Mouse (Mus musculus) gonadal fat pad, adult 2 months (tissue): ENCODE measurements around the gene Gm8127. TPM values are rescaled to one million over a fixed set of nuclear protein-coding genes. Genes with fewer than 3 reads are reported as not detected.
"Not testable (repeated sequence)": the region's sequence is repeated elsewhere in the genome, so short reads cannot be mapped to it uniquely, and the experiment has no call there.

ENCODE experiments used
- DNase-seq: peaks from one replicate; pipeline ENCODE4 v3.0.0-alpha.2; 2012; ENCODE audit warnings: low read depth
- polyA plus RNA-seq: library from polyadenylated mRNA; depleted of rRNA; stranded (reverse); fragments of >200 nt; gene quantifications from 2 replicates; pipeline ENCODE4 v1.2.3, GENCODE M21; 2012; rRNA removed

Gene Gm8127
- polyA plus RNA-seq, result not detected in 2 replicates

GRCm38 (mm10) chr14:43293503-43293902 is at the start of gene Gm8127:
Gm8127 (minus strand) TSS chr14:43293832.
- not testable (repeated sequence) for DNase-seq

GRCm38 (mm10) chr14:43337646-43338045 is 44.0 kb upstream of the Gm8127 start:
- DNase-seq, result not testable (repeated sequence)

GRCm38 (mm10) chr14:43331362-43331880 is 37.8 kb upstream of the Gm8127 start:
- not testable (repeated sequence) for DNase-seq

- not testable (repeated sequence) for DNase-seq
Measured at GRCm38 (mm10) chr14:43328603-43329002, 35.0 kb upstream of the Gm8127 start.

- not testable (repeated sequence) for DNase-seq
Measured at GRCm38 (mm10) chr14:43319516-43319915, 25.9 kb upstream of the Gm8127 start.

GRCm38 (mm10) chr14:43278681-43279080 is 15.0 kb downstream of the Gm8127 start:
- DNase-seq, result not testable (repeated sequence)

- DNase-seq, result not testable (repeated sequence)
Measured at GRCm38 (mm10) chr14:43278146-43278545, 15.5 kb downstream of the Gm8127 start.

GRCm38 (mm10) chr14:43277468-43277867 is 16.2 kb downstream of the Gm8127 start:
- DNase-seq, result not testable (repeated sequence)

GRCm38 (mm10) chr14:43275752-43276151 is 17.9 kb downstream of the Gm8127 start:
- DNase-seq, result not testable (repeated sequence)

- DNase-seq, result not testable (repeated sequence)
Measured at GRCm38 (mm10) chr14:43274986-43275511, 18.6 kb downstream of the Gm8127 start, which contains the start of gene Gm9732. Gm9732 (plus strand) TSS chr14:43275036.

GRCm38 (mm10) chr14:43273161-43273560 is 20.5 kb downstream of the Gm8127 start:
- not testable (repeated sequence) for DNase-seq

GRCm38 (mm10) chr14:43269211-43269610 is 24.4 kb downstream of the Gm8127 start:
- DNase-seq, result not testable (repeated sequence)

- not testable (repeated sequence) for DNase-seq
Measured at GRCm38 (mm10) chr14:43268521-43269084, 25.0 kb downstream of the Gm8127 start.

- DNase-seq, result not testable (repeated sequence)
Measured at GRCm38 (mm10) chr14:43263421-43263820, 30.2 kb downstream of the Gm8127 start.

GRCm38 (mm10) chr14:43258349-43258748 is 35.3 kb downstream of the Gm8127 start, which contains the start of gene Gm8126:
Gm8126 (plus strand) TSS chr14:43258649.
- DNase-seq, result not testable (repeated sequence)

GRCm38 (mm10) chr14:43256511-43256910 is 37.1 kb downstream of the Gm8127 start:
- DNase-seq, result not testable (repeated sequence)

- not testable (repeated sequence) for DNase-seq
Measured at GRCm38 (mm10) chr14:43250549-43251253, 42.9 kb downstream of the Gm8127 start.

- DNase-seq, result not testable (repeated sequence)
Measured at GRCm38 (mm10) chr14:43249611-43250170, 43.9 kb downstream of the Gm8127 start.
